9 mouse cellular contexts compared by ENCODE assay signal in genomic region chr10:26995182-26995975, GRCm38 (mm10).
DNase-seq lines count a peak whose midpoint lies in the region; ATAC-seq lines count a peak whose summit lies in the region.
"Had no signal": no experiment of that assay in that cellular context is flagged by ENCODE, and none has a peak within 500 bp of the region (broad histone marks: within the 10 kb centered on the region; RNA-seq: fewer than 3 reads in every experiment).

No protein-coding gene starts in this region.

- H3K4me1 ChIP-seq in intestine, embryonic 16.5 days (ENCODE audit: control insufficient read depth, insufficient read depth, low read length), result no peaks in the 10 kb centered on the region
- H3K4me1 ChIP-seq in midbrain, embryonic 14.5 days (ENCODE audit: control insufficient read depth, insufficient read depth, low read length), result no peaks in the 10 kb centered on the region
- H3K4me1 ChIP-seq: embryonic facial prominence, embryonic 13.5 days had no signal

- H3K9ac ChIP-seq in intestine, embryonic 16.5 days (ENCODE audit: low read depth, low read length), result no peak overlapping the region
- no peak overlapping the region for H3K9ac ChIP-seq in midbrain, embryonic 14.5 days (replicated peaks; ENCODE audit: low read length)
- H3K9ac ChIP-seq: embryonic facial prominence, embryonic 13.5 days had no signal

- peak overlapping the region; percentile 69 for H3K27ac ChIP-seq in intestine, embryonic 16.5 days (ENCODE audit: low read length)
- H3K27ac ChIP-seq in midbrain, embryonic 14.5 days (replicated peaks; ENCODE audit: low read depth, low read length), result no peak overlapping the region
- H3K27ac ChIP-seq: embryonic facial prominence, embryonic 13.5 days had no signal

- intact Hi-C loops in left cerebral cortex, postnatal 14 days (cut with DNase I), result loop anchor here (2.0 to 5.0 kb wide), 3 partner anchors 75 to 623 kb away; no protein-coding TSS in a partner anchor

- 76% methylated on average over 8 of the region's 8 CpGs for WGBS in intestine, embryonic 16.5 days
- WGBS in midbrain, embryonic 14.5 days, result 76% methylated on average over 8 of the region's 8 CpGs

- no peak overlapping the region for H3K4me3 ChIP-seq in intestine, embryonic 16.5 days (ENCODE audit: low read length)
- no peak overlapping the region for H3K4me3 ChIP-seq in midbrain, embryonic 14.5 days (replicated peaks; ENCODE audit: low read depth, low read length)
- H3K4me3 ChIP-seq: embryonic facial prominence, embryonic 13.5 days had no signal

- H3K27me3 ChIP-seq in intestine, embryonic 16.5 days (replicated peaks; ENCODE audit: control insufficient read depth, insufficient read depth, low read length), result no peaks in the 10 kb centered on the region
- no peaks in the 10 kb centered on the region for H3K27me3 ChIP-seq in midbrain, embryonic 14.5 days (ENCODE audit: control insufficient read depth, insufficient read depth, low read length)
- H3K27me3 ChIP-seq: embryonic facial prominence, embryonic 13.5 days had no signal

- no peaks in the 10 kb centered on the region for H3K9me3 ChIP-seq in intestine, embryonic 16.5 days (ENCODE audit: control insufficient read depth, low read length)
- H3K9me3 ChIP-seq in midbrain, embryonic 14.5 days (ENCODE audit: control insufficient read depth, low read length), result no peaks in the 10 kb centered on the region
- H3K9me3 ChIP-seq: embryonic facial prominence, embryonic 13.5 days had no signal

- no peak overlapping the region for H3K4me2 ChIP-seq in intestine, embryonic 16.5 days (ENCODE audit: low read depth, low read length)
- H3K4me2 ChIP-seq in midbrain, embryonic 14.5 days (ENCODE audit: low read length), result no peak overlapping the region
- H3K4me2 ChIP-seq: embryonic facial prominence, embryonic 13.5 days had no signal

- no peaks in the 10 kb centered on the region for H3K36me3 ChIP-seq in intestine, embryonic 16.5 days (ENCODE audit: control insufficient read depth, insufficient read depth, low read length)
- no peaks in the 10 kb centered on the region for H3K36me3 ChIP-seq in midbrain, embryonic 14.5 days (ENCODE audit: control insufficient read depth, insufficient read depth, low read length)
- H3K36me3 ChIP-seq: embryonic facial prominence, embryonic 13.5 days had no signal

- peak; percentile 91 for ATAC-seq in frontal cortex, adult (ENCODE audit: low TSS enrichment)
- peak; percentile 80 for ATAC-seq in intestine, embryonic 16.5 days
- peak; percentile 51 for ATAC-seq in midbrain, embryonic 14.5 days (ENCODE audit: low FRiP score, low TSS enrichment)

- DNase-seq in 3T3-L1 (ENCODE audit: low read depth, low spot score), result peak; percentile 78
- DNase-seq in MEL-GATA-1-ER (ENCODE audit: extremely low read depth, low read depth), result peak; percentile 19
- peak; percentile 28 for DNase-seq in cerebellum, adult 8-10 months
- DNase-seq in left cerebral cortex, postnatal 14 days (ENCODE audit: low spot score in 2 of 2), result peak; percentile 74 to 81
- peak; percentile 84 for DNase-seq in midbrain, embryonic 14.5 days
- peak; percentile 22 for DNase-seq in telencephalon, adult 2 months (ENCODE audit: low read depth, low spot score)

Comparison
In these comparisons a context has a peak if more than half of its experiments do, and no peak if none do; other contexts are left out.
1. DNase-seq: peak in every context shown above with its lines; median percentile 84 in midbrain, embryonic 14.5 days; 78 in 3T3-L1; 78 in left cerebral cortex, postnatal 14 days; 28 in cerebellum, adult 8-10 months; 22 in telencephalon, adult 2 months; 19 in MEL-GATA-1-ER.